Mouse (Mus musculus) heart, embryonic 15.5 days (tissue): ENCODE measurements around the gene Smim22. TPM values are rescaled to one million over a fixed set of nuclear protein-coding genes. Genes with fewer than 3 reads are reported as not detected.
A peak's percentile ranks its signal among the peaks of the same experiment; 100 is the strongest.

ENCODE experiments used
- ATAC-seq: fragments of 200-750 bp; cut with Nextera tagmentation; replicated peaks from 2 replicates; pipeline ENCODE4 v1.8.0; 2017; ENCODE audit warnings: low read depth, moderate TSS enrichment; ENCODE audit not compliant: insufficient number of reproducible peaks, insufficient read depth, low FRiP score
- H3K27ac ChIP-seq: fragments of 300-500 bp; sonication (generic); 2 replicates; pipeline ENCODE4 v1.5.1; 2015; ENCODE audit warnings: mild to moderate bottlenecking, inconsistent platforms
- H3K27me3 ChIP-seq: fragments of 300-500 bp; sonication (generic); 2 replicates; pipeline ENCODE4 v1.6.1; 2015; ENCODE audit warnings: inconsistent platforms
- H3K36me3 ChIP-seq: fragments of 300-500 bp; sonication (generic); 2 replicates; pipeline ENCODE4 v1.6.1; 2015; ENCODE audit warnings: mild to moderate bottlenecking, inconsistent platforms
- H3K4me1 ChIP-seq: fragments of 300-500 bp; sonication (generic); replicated peaks from 2 replicates; pipeline ENCODE4 v1.6.1; 2015; ENCODE audit warnings: inconsistent platforms
- H3K4me2 ChIP-seq: fragments of 300-500 bp; sonication (generic); 2 replicates; pipeline ENCODE4 v1.6.1; 2015; ENCODE audit warnings: inconsistent platforms, mild to moderate bottlenecking, moderate library complexity
- H3K4me3 ChIP-seq: fragments of 300-500 bp; sonication (generic); 2 replicates; pipeline ENCODE4 v1.5.1; 2015; ENCODE audit warnings: mild to moderate bottlenecking, inconsistent platforms
- H3K9ac ChIP-seq: fragments of 300-500 bp; sonication (generic); 2 replicates; pipeline ENCODE4 v1.6.1; 2015; ENCODE audit warnings: mild to moderate bottlenecking, inconsistent platforms
- H3K9me3 ChIP-seq: fragments of 300-500 bp; sonication (generic); replicated peaks from 2 replicates; pipeline ENCODE4 v1.6.1; 2016; ENCODE audit warnings: inconsistent platforms
- WGBS: fragments of 180-500 bp; shearing (Covaris S2); methylation state at CpG from one replicate; pipeline ENCODE4 v1.1.7; 2015; ENCODE audit warnings: mixed read lengths; 5-methylcytosine and 5-hydroxymethylcytosine counted together
- polyA plus RNA-seq: library from polyadenylated mRNA; unstranded; fragments of >200 nt; fragmentation: Nextera tagmentation; extraction: Ambion mirVana; gene quantifications from 2 replicates; pipeline ENCODE4 v1.2.1, GENCODE M21; 2015

Smim22 gene
- polyA plus RNA-seq, 1 experiment from 2014 or later, result 3.3 TPM

DNA sequence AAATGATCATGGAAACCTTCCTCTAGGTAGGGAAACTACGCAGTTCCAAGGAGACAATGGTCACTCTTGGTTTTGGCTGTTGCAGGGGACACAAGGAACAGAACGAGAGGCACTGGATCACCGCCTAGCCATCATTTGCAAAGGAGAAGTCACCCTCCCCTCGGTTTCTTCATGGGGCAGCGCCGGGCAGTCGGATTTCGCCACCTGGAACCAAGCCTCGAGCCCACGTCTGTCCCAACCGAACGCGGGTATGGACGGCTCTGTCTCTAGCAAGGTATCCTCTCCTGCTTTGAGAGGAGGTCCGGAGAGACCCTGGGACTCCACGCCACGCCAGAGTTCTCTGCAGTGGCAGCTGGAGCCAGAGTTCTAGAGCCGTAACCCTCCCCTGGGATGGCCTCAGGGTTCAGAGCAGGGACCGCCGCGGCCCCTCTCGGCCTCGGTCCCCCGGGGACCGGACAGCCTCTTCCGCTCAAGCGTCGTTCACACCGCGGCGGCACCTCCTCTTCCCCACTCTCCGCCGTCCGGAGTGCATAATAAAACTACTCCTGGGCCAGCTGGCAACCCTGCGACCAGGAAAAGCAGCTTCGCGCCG is 42.2 kb downstream of the Smim22 start:
- Histone ChIP-seq H3K9me3 (no peaks in the 10 kb centered on the region), H3K9ac (peak overlapping the region; percentile 92), H3K27me3 (no peaks in the 10 kb centered on the region), H3K4me3 (peak overlapping the region; percentile 71), H3K36me3 (peaks cover 43% of the 10 kb centered on the region), H3K4me2 (peak overlapping the region; percentile 88), H3K4me1 (peaks cover 23% of the 10 kb centered on the region), H3K27ac (peak overlapping the region; percentile 88)
- peak; percentile 40 for ATAC-seq
- under 1% methylated on average over 38 of the region's 38 CpGs for WGBS

DNA sequence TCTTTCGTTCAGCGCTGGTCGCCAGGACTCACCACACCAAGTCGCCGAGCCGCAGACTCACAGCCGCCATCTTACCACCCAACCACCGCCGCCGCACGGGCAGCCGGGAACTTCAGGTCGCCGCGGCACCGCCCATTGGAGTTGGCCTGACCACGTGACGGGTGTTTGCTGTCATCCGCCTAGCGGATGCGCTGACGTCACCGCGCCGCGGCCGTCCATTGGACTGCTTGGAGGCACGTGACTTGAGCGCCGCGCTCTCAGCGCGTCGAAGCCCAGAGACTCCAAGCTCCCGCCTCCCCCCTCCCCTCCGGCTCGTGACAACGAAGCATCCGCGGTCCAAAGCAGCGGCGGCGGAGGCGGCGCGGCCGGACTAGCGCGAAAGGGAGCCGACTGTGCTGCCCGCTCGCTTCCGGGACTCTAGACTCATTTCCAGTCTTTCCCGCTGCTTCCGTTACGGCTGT is 42.7 kb downstream of the Smim22 start, which contains the start of the genes Glyr1 and Ubn1:
Glyr1 (minus strand) TSS at position 90 of the 461 bp plus-strand sequence.
Ubn1 (plus strand) TSS at position 284 of the 461 bp plus-strand sequence.
- Histone ChIP-seq H3K27ac (peak within 1 kb of the TSS; percentile 96), H3K4me2 (peak within 1 kb of the TSS; percentile 89), H3K9ac (peak within 1 kb of the TSS; percentile 92), H3K36me3 (peaks cover 37% of the 10 kb centered on the region), H3K4me3 (peak within 1 kb of the TSS; percentile 71), H3K27me3 (no peaks in the 10 kb centered on the region), H3K4me1 (peaks cover 23% of the 10 kb centered on the region), H3K9me3 (no peaks in the 10 kb centered on the region)
- peak; percentile 98 for ATAC-seq
- WGBS, result under 1% methylated on average over 52 of the region's 56 CpGs

DNA sequence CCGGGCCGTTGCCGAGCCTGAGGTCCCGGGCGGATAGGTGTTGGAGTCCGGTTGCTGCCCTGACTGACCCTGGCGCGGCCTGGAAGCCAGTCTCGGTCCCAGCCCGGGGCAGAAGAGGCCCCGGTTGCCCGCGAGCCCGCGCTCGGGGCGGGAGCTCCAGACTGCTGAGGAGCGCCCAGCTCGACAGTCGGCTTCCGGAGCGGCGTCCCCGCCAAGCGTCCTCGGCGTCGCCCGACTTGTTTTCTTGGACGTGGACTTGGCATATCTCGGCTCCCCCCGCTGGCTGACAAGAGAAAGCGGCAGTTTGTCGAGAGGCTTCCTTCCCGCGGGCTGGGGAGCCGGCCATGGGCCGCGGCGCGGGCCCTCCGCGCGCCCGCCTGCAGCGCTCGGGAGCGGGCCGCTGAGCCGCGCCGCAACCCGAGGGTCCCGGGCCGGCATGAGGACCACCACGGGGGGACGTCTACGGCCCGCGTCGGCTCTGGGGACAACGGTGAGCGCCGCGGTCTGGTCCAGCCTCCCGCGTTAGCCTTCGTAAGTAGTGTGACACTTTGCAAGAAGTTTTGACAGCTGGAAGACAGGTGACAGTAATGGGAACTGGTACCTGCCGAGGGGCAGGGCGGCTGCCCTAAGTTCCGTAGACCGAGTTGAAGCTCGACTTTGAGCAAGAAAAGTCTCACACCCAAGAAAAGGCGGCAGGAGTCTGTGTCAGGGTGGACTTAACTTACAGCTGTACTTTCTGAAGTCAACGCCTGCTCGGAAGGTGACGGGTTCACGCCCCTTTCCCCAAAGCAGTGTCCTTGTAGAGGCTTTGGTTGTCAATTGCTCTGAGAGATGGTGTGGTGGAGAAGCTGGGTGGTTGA is 43.4 kb downstream of the Smim22 start:
- Histone ChIP-seq H3K4me1 (peaks cover 23% of the 10 kb centered on the region), H3K9ac (peak overlapping the region; percentile 79), H3K27ac (peak overlapping the region; percentile 96), H3K27me3 (no peaks in the 10 kb centered on the region), H3K9me3 (no peaks in the 10 kb centered on the region), H3K4me2 (peak overlapping the region; percentile 89), H3K36me3 (peaks cover 37% of the 10 kb centered on the region), H3K4me3 (peak overlapping the region; percentile 71)
- peak; percentile 75 for ATAC-seq
- WGBS, result under 1% methylated on average over 78 of the region's 78 CpGs

Other genes starting within 250 kb of the Smim22 start
- 114 and 122 TPM in 2 replicates for gene Cdip1, start 217.0 kb upstream of the Smim22 start, polyA plus RNA-seq
- 0.26 and 0.28 TPM in 2 replicates for gene 4930562C15Rik, start 171.9 kb upstream of the Smim22 start, polyA plus RNA-seq
- 24.7 and 29.7 TPM in 2 replicates for gene Ubald1, start 127.0 kb upstream of the Smim22 start, polyA plus RNA-seq
- 101 and 112 TPM in 2 replicates for gene Mgrn1, start 121.0 kb upstream of the Smim22 start, polyA plus RNA-seq
- 97.4 and 122 TPM in 2 replicates for gene Nudt16l1, start 68.5 kb upstream of the Smim22 start, polyA plus RNA-seq
- gene Anks3, start 43.1 kb upstream of the Smim22 start, polyA plus RNA-seq, result 29.4 and 41.2 TPM in 2 replicates
- not detected in 2 replicates for gene Sept12, start 9.4 kb upstream of the Smim22 start, polyA plus RNA-seq
- gene Rogdi, start 6.3 kb downstream of the Smim22 start, polyA plus RNA-seq, result 46.9 and 57.0 TPM in 2 replicates
- 78.8 and 93.9 TPM in 2 replicates for gene Glyr1, start 42.6 kb downstream of the Smim22 start, polyA plus RNA-seq
- gene Ubn1, start 42.8 kb downstream of the Smim22 start, polyA plus RNA-seq, result 11.8 and 15.7 TPM in 2 replicates
- 1.3 and 2.3 TPM in 2 replicates for gene Ppl, start 125.1 kb downstream of the Smim22 start, polyA plus RNA-seq
- 0.06 and 0.08 TPM in 2 replicates for gene Sec14l5, start 139.8 kb downstream of the Smim22 start, polyA plus RNA-seq
- gene Nagpa, start 196.7 kb downstream of the Smim22 start, polyA plus RNA-seq, result 12.4 and 17.4 TPM in 2 replicates
- 6.3 and 8.9 TPM in 2 replicates for gene AU021092, start 215.0 kb downstream of the Smim22 start, polyA plus RNA-seq
- gene Alg1, start 226.3 kb downstream of the Smim22 start, polyA plus RNA-seq, result 24.9 and 29.1 TPM in 2 replicates
- 19.8 and 27.6 TPM in 2 replicates for gene Eef2kmt, start 248.7 kb downstream of the Smim22 start, polyA plus RNA-seq